Mouse (Mus musculus) heart, postnatal 0 days (tissue): ENCODE data around the gene Hrh1. TPM values are rescaled to one million over a fixed set of nuclear protein-coding genes. Genes with fewer than 3 reads are reported as not detected.

Source experiments
- ATAC-seq: fragments of 200-750 bp; cut with Nextera tagmentation; 2 replicates; pipeline ENCODE4 v1.8.0; 2017; ENCODE audit warnings: low read depth, moderate number of reproducible peaks, moderate library complexity; ENCODE audit not compliant: insufficient read depth
- DNase-seq: peaks from one replicate; pipeline ENCODE4 v3.0.0-alpha.2; 2016; ENCODE audit warnings: low spot score
- H3K27ac ChIP-seq: fragments of 300-500 bp; sonication (generic); 2 replicates; pipeline ENCODE4 v1.5.1; 2014; ENCODE audit warnings: low read depth, mild to moderate bottlenecking
- H3K27me3 ChIP-seq: fragments of 300-500 bp; sonication (generic); 2 replicates; pipeline ENCODE4 v1.6.1; 2014; ENCODE audit warnings: low read length, mixed read lengths; ENCODE audit not compliant: control insufficient read depth, insufficient read depth
- H3K36me3 ChIP-seq: fragments of 300-500 bp; sonication (generic); replicated peaks from 2 replicates; pipeline ENCODE4 v1.6.1; 2014; ENCODE audit warnings: low read length, mixed read lengths; ENCODE audit not compliant: control insufficient read depth, insufficient read depth
- H3K4me1 ChIP-seq: fragments of 300-500 bp; sonication (generic); 2 replicates; pipeline ENCODE4 v1.6.1; 2014; ENCODE audit warnings: antibody characterized with exemption; ENCODE audit not compliant: control insufficient read depth, insufficient read depth
- H3K4me2 ChIP-seq: fragments of 300-500 bp; sonication (generic); 2 replicates; pipeline ENCODE4 v1.6.1; 2014; ENCODE audit warnings: low read depth, mild to moderate bottlenecking, low read length, moderate library complexity
- H3K4me3 ChIP-seq: fragments of 300-500 bp; sonication (generic); 2 replicates; pipeline ENCODE4 v1.5.1; 2014; ENCODE audit warnings: low read depth, low read length
- H3K9ac ChIP-seq: fragments of 300-500 bp; sonication (generic); replicated peaks from 2 replicates; pipeline ENCODE4 v1.6.1; 2014; ENCODE audit warnings: low read depth, low read length, mixed read lengths
- H3K9me3 ChIP-seq: fragments of 300-500 bp; sonication (generic); replicated peaks from 2 replicates; pipeline ENCODE4 v1.6.1; 2016; ENCODE audit warnings: low read length; ENCODE audit not compliant: control insufficient read depth
- CTCF ChIP-seq: IDR thresholded peaks from 2 replicates; pipeline ENCODE4 v1.5.1; 2016; ENCODE audit warnings: antibody characterized with exemption, control low read depth, low read depth
- EP300 ChIP-seq: IDR thresholded peaks from 2 replicates; pipeline ENCODE4 v1.6.1; 2016; ENCODE audit warnings: antibody characterized with exemption, low read depth
- WGBS: fragments of 180-500 bp; shearing (Covaris S2); extraction: QIAGEN DNeasy Blood & Tissue Kit; methylation state at CpG from one replicate; pipeline ENCODE4 v1.1.7; 2014; 5-methylcytosine and 5-hydroxymethylcytosine counted together
- polyA plus RNA-seq: library from polyadenylated mRNA; unstranded; fragments of >200 nt; fragmentation: Nextera tagmentation; extraction: Ambion mirVana; gene quantifications from 2 replicates; pipeline ENCODE4 v1.2.1, GENCODE M21; 2015
- total RNA-seq: library from RNA; depleted of rRNA; stranded (reverse); fragments of >200 nt; gene quantifications from 2 replicates; pipeline ENCODE4 v1.2.3, GENCODE M21; 2014; ENCODE audit warnings: low replicate concordance

The Hrh1 gene
- total and polyA plus RNA-seq, 2 experiments from 2014 or later, result not detected

GRCm38 (mm10) chr6:114406634-114407033 is 8.9 kb downstream of the Hrh1 start:
- Histone ChIP-seq H3K36me3 (no peaks in the 10 kb centered on the region), H3K27me3 (0 out of 2 replicates have a peak, but pooled peaks cover 15% of the 10 kb centered on the region), H3K9ac (no peak overlapping the region), H3K9me3 (no peaks in the 10 kb centered on the region), H3K4me2 (no peak overlapping the region), H3K4me1 (no peaks in the 10 kb centered on the region), H3K4me3 (no peak overlapping the region), H3K27ac (no peak overlapping the region)
- TF ChIP-seq CTCF (peak; percentile 40), EP300 (no peak)
- no peak for DNase-seq
- WGBS, result 33% methylated on average over 1 of the region's 1 CpGs
- ATAC-seq, result no peak

GRCm38 (mm10) chr6:114407049-114407448 is 9.3 kb downstream of the Hrh1 start:
- Histone ChIP-seq H3K4me3 (no peak overlapping the region), H3K9ac (no peak overlapping the region), H3K36me3 (no peaks in the 10 kb centered on the region), H3K4me1 (no peaks in the 10 kb centered on the region), H3K27me3 (0 out of 2 replicates have a peak, but pooled peaks cover 15% of the 10 kb centered on the region), H3K4me2 (no peak overlapping the region), H3K9me3 (no peaks in the 10 kb centered on the region), H3K27ac (no peak overlapping the region)
- DNase-seq (no peak), ATAC-seq (no peak)
- WGBS, result 84% methylated on average over 7 of the region's 7 CpGs
- TF ChIP-seq CTCF (no peak), EP300 (no peak)

DNA sequence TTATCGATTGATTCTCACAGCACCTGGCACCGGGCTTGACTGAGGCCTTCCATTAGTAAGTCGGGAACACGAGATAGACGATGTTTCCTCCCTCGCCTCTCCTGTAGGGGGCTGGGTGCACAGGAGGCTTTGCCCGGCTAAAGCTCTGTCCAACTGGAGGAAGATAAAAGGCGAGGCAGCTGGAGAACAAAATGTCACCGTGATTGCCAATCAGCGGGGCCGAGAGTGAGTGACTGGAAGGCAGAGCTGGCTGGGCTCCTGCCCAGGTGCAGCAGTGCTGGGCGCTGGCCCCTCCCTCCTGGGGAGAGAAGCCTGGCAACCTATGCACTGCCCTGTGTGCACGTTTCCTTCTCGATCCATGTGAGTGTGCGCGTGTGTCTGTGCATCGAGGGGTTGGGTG is 10.5 kb downstream of the Hrh1 start:
- no peaks in the 10 kb centered on the region for H3K9me3 ChIP-seq
- H3K4me3 ChIP-seq, result no peak overlapping the region
- H3K9ac ChIP-seq, result no peak overlapping the region
- H3K36me3 ChIP-seq, result no peaks in the 10 kb centered on the region
- WGBS, result 38% methylated on average over 17 of the region's 17 CpGs
- ATAC-seq (no peak), DNase-seq (no peak)
- no peaks in the 10 kb centered on the region for H3K4me1 ChIP-seq
- no peak overlapping the region for H3K27ac ChIP-seq
- TF ChIP-seq CTCF (peak; percentile 30), EP300 (no peak)
- 0 out of 2 replicates have a peak, but pooled peaks cover 13% of the 10 kb centered on the region for H3K27me3 ChIP-seq
- H3K4me2 ChIP-seq, result no peak overlapping the region

DNA sequence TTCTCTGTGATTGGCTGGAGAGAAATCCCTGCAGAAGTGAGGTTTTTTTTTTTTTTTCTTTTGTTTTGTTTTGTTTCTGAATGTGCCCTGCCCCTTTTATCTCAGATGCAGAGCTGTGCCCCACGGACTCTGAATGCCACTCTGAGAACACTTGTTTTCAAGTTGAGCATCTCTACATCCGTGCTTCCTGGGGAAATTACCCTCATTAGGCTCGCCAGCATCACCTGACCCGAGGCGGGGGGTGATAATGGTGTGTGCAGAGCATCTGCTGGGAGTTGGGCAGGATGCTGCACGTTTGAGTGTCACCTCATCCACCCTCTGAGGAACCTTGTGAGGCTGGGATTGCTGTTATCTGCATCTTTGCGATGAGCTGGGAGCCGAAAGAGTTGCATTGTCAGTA is 14.2 kb downstream of the Hrh1 start:
- Histone ChIP-seq H3K4me1 (no peaks in the 10 kb centered on the region), H3K4me3 (no peak overlapping the region), H3K9ac (no peak overlapping the region), H3K27me3 (0 out of 2 replicates have a peak, but pooled peaks cover 10% of the 10 kb centered on the region), H3K4me2 (no peak overlapping the region), H3K27ac (no peak overlapping the region), H3K9me3 (no peaks in the 10 kb centered on the region), H3K36me3 (no peaks in the 10 kb centered on the region)
- TF ChIP-seq CTCF (no peak), EP300 (no peak)
- ATAC-seq (no peak), DNase-seq (no peak)
- WGBS, result 53% methylated on average over 8 of the region's 8 CpGs

GRCm38 (mm10) chr6:114414510-114414909 is 16.8 kb downstream of the Hrh1 start:
- DNase-seq (no peak), ATAC-seq (no peak)
- H3K27ac ChIP-seq, result no peak overlapping the region
- no peak overlapping the region for H3K4me2 ChIP-seq
- H3K27me3 ChIP-seq, result no peaks in the 10 kb centered on the region
- H3K9ac ChIP-seq, result no peak overlapping the region
- TF ChIP-seq CTCF, result no peak
- no peak for TF ChIP-seq EP300
- no peaks in the 10 kb centered on the region for H3K36me3 ChIP-seq
- H3K4me1 ChIP-seq, result no peaks in the 10 kb centered on the region
- H3K9me3 ChIP-seq, result no peaks in the 10 kb centered on the region
- H3K4me3 ChIP-seq, result no peak overlapping the region
- WGBS, result 60% methylated on average over 8 of the region's 8 CpGs

DNA sequence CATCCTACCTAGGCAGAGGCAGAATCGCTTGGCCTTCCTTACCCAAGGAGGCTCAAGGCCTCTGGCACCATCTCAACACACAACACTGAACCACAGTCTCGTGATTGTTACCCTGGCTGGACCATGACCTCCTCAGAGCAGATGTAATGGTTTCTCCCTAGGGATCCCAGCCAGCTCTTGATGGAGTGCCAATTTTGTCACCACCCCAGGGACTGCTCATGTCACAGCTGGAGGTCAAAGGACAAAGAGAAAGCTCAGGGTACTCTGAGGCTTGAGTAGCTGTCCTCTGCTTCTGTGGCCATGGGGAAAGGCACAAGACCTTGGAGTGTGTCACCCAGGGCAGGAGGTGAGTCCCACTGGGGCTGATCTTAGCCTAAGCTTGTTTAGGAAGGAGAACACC is 20.3 kb downstream of the Hrh1 start:
- ATAC-seq (no peak), DNase-seq (no peak)
- peaks cover 7% of the 10 kb centered on the region; the same call in 1 of the 2 replicates for H3K27me3 ChIP-seq
- no peak overlapping the region for H3K9ac ChIP-seq
- no peaks in the 10 kb centered on the region for H3K4me1 ChIP-seq
- no peak overlapping the region for H3K4me3 ChIP-seq
- TF ChIP-seq EP300, result no peak
- TF ChIP-seq CTCF, result no peak
- no peaks in the 10 kb centered on the region for H3K9me3 ChIP-seq
- H3K36me3 ChIP-seq, result no peaks in the 10 kb centered on the region
- H3K4me2 ChIP-seq, result no peak overlapping the region
- 60% methylated on average over 2 of the region's 2 CpGs for WGBS
- no peak overlapping the region for H3K27ac ChIP-seq
